Mouse (Mus musculus): ENCODE data around the gene Lysmd1.

Gene Lysmd1

GRCm38 (mm10) chr3:95139586-95140288 lies 5.8 kb downstream of the Lysmd1 start:
- in situ Hi-C loops (cut with MboI), result no loop called here

- in situ Hi-C loops (cut with MboI), result no loop called here
Measured at GRCm38 (mm10) chr3:95140289-95140595, 6.4 kb downstream of the Lysmd1 start.

- in situ Hi-C loops (cut with MboI), result no loop called here
Measured at GRCm38 (mm10) chr3:95140795-95141194, 6.9 kb downstream of the Lysmd1 start.

GRCm38 (mm10) chr3:95141474-95141873 lies 7.6 kb downstream of the Lysmd1 start:
- in situ Hi-C loops (cut with MboI), result no loop called here

GRCm38 (mm10) chr3:95141952-95142616 lies 8.2 kb downstream of the Lysmd1 start, which contains the start of gene Tnfaip8l2:
Tnfaip8l2 (minus strand) TSS chr3:95142360.
- in situ Hi-C loops (cut with MboI), result no loop called here

- in situ Hi-C loops (cut with MboI), result no loop called here
Measured at GRCm38 (mm10) chr3:95142617-95143011, 8.7 kb downstream of the Lysmd1 start.

GRCm38 (mm10) chr3:95147924-95148323 lies 14.0 kb downstream of the Lysmd1 start:
- in situ Hi-C loops (cut with MboI), result no loop called here

GRCm38 (mm10) chr3:95153874-95154273 lies 20.0 kb downstream of the Lysmd1 start:
- in situ Hi-C loops (cut with MboI), result no loop called here

- in situ Hi-C loops (cut with MboI), result no loop called here
Measured at GRCm38 (mm10) chr3:95159511-95159986, 25.7 kb downstream of the Lysmd1 start.

GRCm38 (mm10) chr3:95159987-95160963 lies 26.4 kb downstream of the Lysmd1 start, which contains the start of gene Sema6c:
Sema6c (plus strand) TSS chr3:95160457.
- in situ Hi-C loops (cut with MboI), result no loop called here

GRCm38 (mm10) chr3:95161041-95161551 lies 27.2 kb downstream of the Lysmd1 start:
- in situ Hi-C loops (cut with MboI), result no loop called here

GRCm38 (mm10) chr3:95161618-95162344 lies 27.9 kb downstream of the Lysmd1 start:
- in situ Hi-C loops (cut with MboI), result no loop called here

- in situ Hi-C loops (cut with MboI), result no loop called here
Measured at GRCm38 (mm10) chr3:95162345-95162628, 28.4 kb downstream of the Lysmd1 start.

- in situ Hi-C loops (cut with MboI), result no loop called here
Measured at GRCm38 (mm10) chr3:95163419-95164255, 29.7 kb downstream of the Lysmd1 start.

GRCm38 (mm10) chr3:95164256-95164550 lies 30.3 kb downstream of the Lysmd1 start:
- in situ Hi-C loops (cut with MboI), result no loop called here

GRCm38 (mm10) chr3:95164840-95165239 lies 31.0 kb downstream of the Lysmd1 start:
- in situ Hi-C loops (cut with MboI), result no loop called here

GRCm38 (mm10) chr3:95169996-95170395 lies 36.1 kb downstream of the Lysmd1 start:
- in situ Hi-C loops (cut with MboI), result no loop called here

- in situ Hi-C loops (cut with MboI), result no loop called here
Measured at GRCm38 (mm10) chr3:95171105-95171504, 37.2 kb downstream of the Lysmd1 start.

- in situ Hi-C loops (cut with MboI), result no loop called here
Measured at GRCm38 (mm10) chr3:95172526-95173255, 38.8 kb downstream of the Lysmd1 start.
